Mouse (Mus musculus) embryonic fibroblast, embryonic 13.5 days (primary cell): ENCODE results near the gene Ntsr1.

ENCODE experiments used
- CTCF ChIP-seq: IDR thresholded peaks from 2 replicates; pipeline ENCODE4 v1.5.1; 2011; ENCODE audit warnings: mild to moderate bottlenecking, control low read depth, low read length, moderate library complexity, borderline replicate concordance; ENCODE audit not compliant: insufficient read depth
- POLR2A ChIP-seq: IDR thresholded peaks from 2 replicates; pipeline ENCODE4 v1.6.1; 2011; ENCODE audit warnings: low read depth, mild to moderate bottlenecking, control low read depth, low read length, moderate library complexity

DNA sequence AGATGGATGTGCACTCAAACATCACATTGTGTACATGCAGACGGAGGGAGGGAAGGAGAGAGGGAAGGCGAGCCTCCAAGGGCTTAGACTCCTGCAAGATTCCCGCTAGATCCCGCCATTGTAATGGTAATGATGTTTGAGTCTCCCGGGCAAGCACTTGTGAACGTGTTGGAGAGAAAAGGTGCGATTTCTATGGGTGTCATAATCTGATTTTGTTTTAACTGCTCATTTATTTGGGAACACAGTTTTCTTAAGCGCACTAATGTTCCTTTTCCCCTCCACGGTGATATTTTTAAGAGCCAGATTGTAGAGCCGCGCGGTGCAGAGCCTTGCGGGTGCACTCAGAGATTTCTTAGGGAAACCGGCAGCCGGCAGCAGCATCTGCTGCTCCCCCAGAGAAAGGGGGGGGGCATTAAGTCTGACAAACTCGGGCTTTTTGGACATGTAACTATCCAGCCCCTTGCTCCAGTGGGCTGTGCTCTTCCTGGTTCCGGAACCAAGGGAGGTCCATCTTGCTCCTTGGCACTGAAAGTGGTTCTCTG, 11.5 kb upstream of the Ntsr1 start:
- TF ChIP-seq POLR2A (no peak), CTCF (no peak)
